Mouse (Mus musculus) forebrain, embryonic 12.5 days (tissue): ENCODE data around the gene Iqcf3. TPM values are rescaled to one million over a fixed set of nuclear protein-coding genes. Genes with fewer than 3 reads are reported as not detected.
"Not testable (repeated sequence)": the region's sequence is repeated elsewhere in the genome, so short reads cannot be mapped to it uniquely, and the experiment has no call there.

Experiments
- ATAC-seq: fragments of 200-750 bp; cut with Nextera tagmentation; 2 replicates; pipeline ENCODE4 v1.8.0; 2017; ENCODE audit warnings: moderate TSS enrichment; ENCODE audit not compliant: low FRiP score
- H3K27ac ChIP-seq: fragments of 300-500 bp; sonication (generic); 2 replicates; pipeline ENCODE4 v1.5.1; 2016; ENCODE audit warnings: mild to moderate bottlenecking
- H3K27me3 ChIP-seq: fragments of 300-500 bp; sonication (generic); 2 replicates; pipeline ENCODE4 v1.6.1; 2016; ENCODE audit warnings: mild to moderate bottlenecking
- H3K36me3 ChIP-seq: fragments of 300-500 bp; sonication (generic); replicated peaks from 2 replicates; pipeline ENCODE4 v1.6.1; 2016; ENCODE audit warnings: mild to moderate bottlenecking
- H3K4me1 ChIP-seq: fragments of 300-500 bp; sonication (generic); 2 replicates; pipeline ENCODE4 v1.6.1; 2016
- H3K4me2 ChIP-seq: fragments of 300-500 bp; sonication (generic); 2 replicates; pipeline ENCODE4 v1.6.1; 2016; ENCODE audit warnings: mild to moderate bottlenecking, moderate library complexity
- H3K4me3 ChIP-seq: fragments of 300-500 bp; sonication (generic); replicated peaks from 2 replicates; pipeline ENCODE4 v1.5.1; 2016; ENCODE audit warnings: mild to moderate bottlenecking
- H3K9ac ChIP-seq: fragments of 300-500 bp; sonication (generic); 2 replicates; pipeline ENCODE4 v1.6.1; 2016; ENCODE audit warnings: mild to moderate bottlenecking
- H3K9me3 ChIP-seq: fragments of 300-500 bp; sonication (generic); 2 replicates; pipeline ENCODE4 v1.6.1; 2016
- WGBS: fragments of 180-500 bp; shearing (Covaris S2); methylation state at CpG from one replicate; pipeline ENCODE4 v1.1.7; 2016; 5-methylcytosine and 5-hydroxymethylcytosine counted together
- polyA plus RNA-seq: library from polyadenylated mRNA; unstranded; fragments of >200 nt; fragmentation: Nextera tagmentation; extraction: Ambion mirVana; gene quantifications from 2 replicates; pipeline ENCODE4 v1.2.1, GENCODE M21; 2016

The Iqcf3 gene
- polyA plus RNA-seq, 1 experiment from 2014 or later: not detected

DNA sequence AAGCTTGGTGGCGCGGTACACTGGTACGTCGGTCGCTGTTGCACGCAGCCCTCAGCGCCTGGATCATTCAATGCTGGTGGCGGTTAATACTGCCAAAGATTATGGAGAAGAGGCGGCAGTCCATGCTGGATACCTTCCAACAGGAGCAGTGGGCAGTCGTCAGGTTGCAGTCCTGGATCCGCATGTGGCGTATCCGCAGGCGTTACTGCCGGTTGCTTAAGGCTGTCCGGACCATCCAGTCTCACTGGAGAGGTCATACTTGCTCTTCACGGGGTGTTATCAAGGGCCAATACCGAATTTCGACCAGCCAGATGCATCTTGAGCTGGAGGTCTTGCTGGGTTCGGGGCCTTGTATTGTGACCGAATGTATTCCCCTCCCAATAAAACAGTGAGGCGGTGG lies 59.6 kb downstream of the Iqcf3 start:
- no peaks in the 10 kb centered on the region for H3K9me3 ChIP-seq
- H3K9ac ChIP-seq: no peak overlapping the region
- H3K36me3 ChIP-seq: no peaks in the 10 kb centered on the region
- no peaks in the 10 kb centered on the region for H3K27me3 ChIP-seq
- 89% methylated on average over 22 of the region's 22 CpGs for WGBS
- ATAC-seq: no peak
- no peak overlapping the region for H3K4me2 ChIP-seq
- H3K4me1 ChIP-seq: no peaks in the 10 kb centered on the region
- no peak overlapping the region for H3K4me3 ChIP-seq
- H3K27ac ChIP-seq: no peak overlapping the region

DNA sequence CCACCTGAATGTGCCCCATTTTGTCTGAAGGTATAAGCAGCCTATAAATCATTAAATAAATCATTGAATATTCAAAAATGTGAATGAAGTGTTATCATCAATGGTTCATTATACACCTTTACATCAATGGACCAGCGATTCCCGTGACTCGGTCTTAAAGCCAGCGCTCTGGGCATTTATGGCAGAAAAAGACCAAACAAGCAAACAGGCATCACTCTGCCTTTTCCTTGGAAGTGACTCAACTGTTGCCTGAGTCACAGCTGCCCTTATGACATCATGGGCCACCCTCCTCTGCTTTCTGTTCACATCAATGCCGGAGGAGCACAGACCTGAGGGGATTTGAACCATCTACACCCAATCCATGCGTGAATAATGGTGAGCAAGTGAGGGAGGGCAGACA lies 61.8 kb downstream of the Iqcf3 start, which contains the start of gene Iqcf1:
TSS of gene Iqcf1 (plus strand) at position 301 of the 400 bp plus-strand sequence.
- Histone ChIP-seq H3K4me1 (no peaks in the 10 kb centered on the region), H3K36me3 (no peaks in the 10 kb centered on the region), H3K27me3 (no peaks in the 10 kb centered on the region), H3K27ac (no peak within 1 kb of the TSS), H3K4me3 (no peak within 1 kb of the TSS), H3K4me2 (no peak within 1 kb of the TSS), H3K9me3 (no peaks in the 10 kb centered on the region), H3K9ac (no peak within 1 kb of the TSS)
- 92% methylated on average over 6 of the region's 6 CpGs for WGBS
- no peak for ATAC-seq

DNA sequence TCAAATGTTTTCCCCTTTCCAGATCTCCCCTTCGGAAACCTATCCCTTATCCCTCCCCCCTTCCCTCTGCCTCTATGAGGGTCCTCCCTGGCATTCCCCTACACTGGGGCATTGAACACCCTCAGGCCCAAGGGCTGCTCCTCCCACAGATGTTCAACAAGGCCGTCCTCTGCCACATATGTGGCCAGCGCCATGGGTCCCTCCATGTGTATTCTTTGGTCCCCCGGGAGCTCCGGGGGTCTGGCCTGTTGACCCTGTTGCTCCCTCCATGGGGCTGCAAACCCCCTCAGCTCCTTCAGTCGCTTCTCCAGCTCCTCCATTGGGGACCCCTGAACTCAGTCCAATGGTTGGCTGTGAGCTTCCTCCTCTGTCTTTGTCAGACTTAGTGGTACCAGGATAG lies 73.8 kb downstream of the Iqcf3 start:
- not testable (repeated sequence) for H3K27ac ChIP-seq, H3K27me3 ChIP-seq, H3K4me2 ChIP-seq, ATAC-seq, H3K9me3 ChIP-seq, H3K4me1 ChIP-seq, H3K9ac ChIP-seq, H3K4me3 ChIP-seq
- H3K36me3 ChIP-seq: peaks cover 36% of the 10 kb centered on the region
- WGBS: 96% methylated on average over 6 of the region's 6 CpGs

DNA sequence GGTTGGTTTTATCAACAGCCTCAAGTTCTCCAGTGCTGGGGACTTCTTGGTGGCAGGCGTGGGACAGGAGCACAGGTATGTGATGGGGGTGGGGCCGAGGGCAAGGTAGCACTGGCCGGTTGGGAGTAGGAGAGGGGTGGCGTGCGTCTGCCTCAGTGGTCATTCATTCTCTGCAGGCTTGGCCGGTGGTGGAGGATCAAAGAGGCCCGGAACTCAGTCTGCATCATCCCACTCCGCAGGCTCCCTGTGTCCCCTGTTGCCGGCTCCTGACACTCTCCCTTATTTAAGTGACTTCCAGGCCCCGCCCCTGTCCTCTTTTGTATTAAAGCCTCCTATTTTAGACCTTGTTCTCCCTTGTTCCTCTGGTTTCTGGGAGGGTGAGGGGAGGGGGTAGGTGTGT lies 76.4 kb downstream of the Iqcf3 start:
- H3K4me2 ChIP-seq: no peak overlapping the region
- peaks cover 58% of the 10 kb centered on the region for H3K36me3 ChIP-seq
- no peak overlapping the region for H3K9ac ChIP-seq
- H3K27ac ChIP-seq: no peak overlapping the region
- no peaks in the 10 kb centered on the region for H3K27me3 ChIP-seq
- WGBS: 82% methylated on average over 10 of the region's 10 CpGs
- no peak overlapping the region for H3K4me3 ChIP-seq
- ATAC-seq: no peak
- no peaks in the 10 kb centered on the region for H3K9me3 ChIP-seq
- no peaks in the 10 kb centered on the region for H3K4me1 ChIP-seq

DNA sequence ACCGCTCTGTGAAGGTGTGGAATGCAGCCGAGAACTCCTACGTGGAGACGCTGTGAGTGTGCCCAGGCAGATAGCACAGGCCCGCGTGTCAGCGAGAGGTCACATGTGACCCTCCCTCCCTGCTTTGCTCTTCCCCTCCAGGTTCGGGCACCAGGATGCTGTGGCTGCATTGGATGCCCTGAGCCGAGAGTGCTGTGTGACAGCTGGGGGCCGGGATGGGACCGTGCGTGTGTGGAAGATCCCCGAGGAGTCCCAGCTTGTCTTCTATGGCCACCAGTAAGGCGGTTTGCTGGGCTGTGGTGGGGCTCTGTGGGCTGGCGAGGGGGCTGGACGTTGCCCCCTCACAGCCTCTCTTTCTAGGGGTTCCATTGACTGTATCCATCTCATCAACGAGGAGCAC lies 77.8 kb downstream of the Iqcf3 start:
- no peak for ATAC-seq
- 95% methylated on average over 17 of the region's 17 CpGs for WGBS
- no peak overlapping the region for H3K27ac ChIP-seq
- no peak overlapping the region for H3K4me2 ChIP-seq
- no peaks in the 10 kb centered on the region for H3K27me3 ChIP-seq
- no peaks in the 10 kb centered on the region for H3K9me3 ChIP-seq
- no peaks in the 10 kb centered on the region for H3K4me1 ChIP-seq
- peaks cover 61% of the 10 kb centered on the region for H3K36me3 ChIP-seq
- H3K9ac ChIP-seq: no peak overlapping the region
- H3K4me3 ChIP-seq: no peak overlapping the region

DNA sequence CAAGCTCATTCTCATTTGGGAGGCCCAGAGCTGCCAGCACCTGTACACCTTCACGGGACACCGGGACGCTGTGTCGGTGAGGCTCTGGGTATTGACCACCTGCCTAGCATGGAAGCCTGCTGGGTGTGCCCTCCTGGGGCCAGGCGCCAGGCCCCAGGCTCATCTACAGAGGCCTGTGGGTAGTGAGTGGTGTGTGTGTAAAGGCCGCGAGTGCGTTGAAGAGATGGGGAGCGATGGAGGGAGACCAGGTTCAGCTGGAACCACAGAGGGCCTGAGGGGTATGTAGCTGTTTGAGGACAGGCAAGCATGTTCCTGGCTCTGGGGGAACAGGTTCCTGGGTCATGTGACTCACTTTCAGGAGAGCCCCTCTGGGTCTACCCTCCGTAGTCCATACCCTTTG lies 78.3 kb downstream of the Iqcf3 start:
- no peak overlapping the region for H3K9ac ChIP-seq
- no peak overlapping the region for H3K4me2 ChIP-seq
- WGBS: 96% methylated on average over 10 of the region's 10 CpGs
- H3K9me3 ChIP-seq: no peaks in the 10 kb centered on the region
- no peak overlapping the region for H3K27ac ChIP-seq
- ATAC-seq: no peak
- no peak overlapping the region for H3K4me3 ChIP-seq
- peaks cover 61% of the 10 kb centered on the region for H3K36me3 ChIP-seq
- no peaks in the 10 kb centered on the region for H3K27me3 ChIP-seq
- H3K4me1 ChIP-seq: peaks cover 2% of the 10 kb centered on the region

DNA sequence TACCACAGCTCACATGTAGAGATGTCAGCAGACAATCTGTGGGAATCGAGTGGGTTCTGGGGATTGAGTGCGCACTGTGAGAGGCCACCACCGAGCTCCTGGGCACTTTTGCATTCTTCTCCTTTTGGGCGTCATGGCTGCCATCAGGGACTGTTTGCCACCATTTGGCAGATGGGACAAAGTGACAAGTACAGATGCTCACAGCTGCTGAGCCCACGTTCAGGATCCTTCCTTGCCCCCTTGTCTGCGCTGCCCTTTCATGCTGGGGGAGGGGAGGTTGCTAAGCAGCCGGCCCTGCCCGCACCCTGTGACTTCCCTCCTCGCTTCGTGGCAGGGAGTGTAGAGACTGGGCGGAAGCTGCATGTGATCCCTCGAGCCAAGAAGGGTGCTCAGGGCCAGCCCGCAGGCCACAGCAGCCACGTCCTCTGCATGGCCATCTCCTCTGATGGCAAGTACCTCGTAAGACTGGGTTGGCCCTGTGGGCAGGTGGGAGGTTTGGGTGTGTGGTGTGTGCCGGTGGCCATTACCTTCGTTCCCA lies 78.8 kb downstream of the Iqcf3 start:
- H3K4me3 ChIP-seq: no peak overlapping the region
- H3K36me3 ChIP-seq: peaks cover 61% of the 10 kb centered on the region
- no peaks in the 10 kb centered on the region for H3K27me3 ChIP-seq
- no peak overlapping the region for H3K4me2 ChIP-seq
- H3K9me3 ChIP-seq: no peaks in the 10 kb centered on the region
- no peak for ATAC-seq
- WGBS: 91% methylated on average over 17 of the region's 17 CpGs
- H3K27ac ChIP-seq: no peak overlapping the region
- peaks cover 7% of the 10 kb centered on the region for H3K4me1 ChIP-seq
- no peak overlapping the region for H3K9ac ChIP-seq

DNA sequence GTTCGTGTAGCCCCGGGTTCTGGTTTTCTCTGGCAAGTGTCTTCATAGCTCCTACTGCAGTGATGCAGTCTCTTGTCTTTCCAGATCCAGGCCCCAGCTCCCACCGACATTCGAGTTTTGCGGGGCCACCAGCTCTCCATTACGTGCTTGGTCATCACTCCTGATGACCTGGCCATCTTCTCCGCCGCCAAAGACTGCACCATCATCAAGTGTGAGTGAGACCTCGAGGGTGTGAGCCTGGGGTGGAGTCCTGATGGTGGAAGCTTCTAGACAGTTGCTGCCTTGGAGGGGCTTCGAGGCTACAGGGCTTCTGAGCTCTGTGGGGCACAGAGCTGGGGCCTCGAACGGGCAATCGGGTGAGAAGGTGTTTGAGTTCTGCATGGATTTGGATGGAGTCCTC lies 79.8 kb downstream of the Iqcf3 start:
- no peaks in the 10 kb centered on the region for H3K9me3 ChIP-seq
- no peak for ATAC-seq
- 94% methylated on average over 13 of the region's 13 CpGs for WGBS
- H3K27me3 ChIP-seq: no peaks in the 10 kb centered on the region
- no peak overlapping the region for H3K9ac ChIP-seq
- H3K4me3 ChIP-seq: no peak overlapping the region
- H3K4me1 ChIP-seq: peaks cover 10% of the 10 kb centered on the region
- no peak overlapping the region for H3K27ac ChIP-seq
- H3K36me3 ChIP-seq: peaks cover 61% of the 10 kb centered on the region
- H3K4me2 ChIP-seq: no peak overlapping the region

DNA sequence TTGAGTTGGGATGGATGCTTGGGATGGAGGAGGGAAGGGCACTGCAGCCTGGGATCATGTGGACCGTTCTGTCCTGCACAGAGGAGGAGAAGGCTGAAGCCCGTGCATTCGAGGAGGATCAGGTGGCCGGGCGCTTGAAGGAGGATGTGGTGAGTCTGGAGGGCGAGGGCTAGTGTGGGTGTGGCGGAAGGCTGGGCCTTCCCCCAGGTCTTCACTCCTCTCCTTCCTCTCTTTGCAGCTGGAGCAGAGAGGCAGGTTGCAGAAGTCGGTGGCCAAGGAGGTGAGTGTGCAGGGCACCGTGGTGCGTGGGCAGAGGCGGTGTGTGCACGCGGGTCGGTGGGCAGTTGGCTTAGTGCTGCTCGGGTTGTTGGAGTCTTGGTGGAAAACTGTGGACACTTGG lies 80.4 kb downstream of the Iqcf3 start:
- Histone ChIP-seq H3K4me1 (peaks cover 16% of the 10 kb centered on the region), H3K36me3 (peaks cover 59% of the 10 kb centered on the region), H3K9ac (no peak overlapping the region), H3K4me2 (no peak overlapping the region), H3K27ac (no peak overlapping the region), H3K4me3 (no peak overlapping the region), H3K9me3 (no peaks in the 10 kb centered on the region), H3K27me3 (no peaks in the 10 kb centered on the region)
- ATAC-seq: no peak
- WGBS: 94% methylated on average over 15 of the region's 15 CpGs

DNA sequence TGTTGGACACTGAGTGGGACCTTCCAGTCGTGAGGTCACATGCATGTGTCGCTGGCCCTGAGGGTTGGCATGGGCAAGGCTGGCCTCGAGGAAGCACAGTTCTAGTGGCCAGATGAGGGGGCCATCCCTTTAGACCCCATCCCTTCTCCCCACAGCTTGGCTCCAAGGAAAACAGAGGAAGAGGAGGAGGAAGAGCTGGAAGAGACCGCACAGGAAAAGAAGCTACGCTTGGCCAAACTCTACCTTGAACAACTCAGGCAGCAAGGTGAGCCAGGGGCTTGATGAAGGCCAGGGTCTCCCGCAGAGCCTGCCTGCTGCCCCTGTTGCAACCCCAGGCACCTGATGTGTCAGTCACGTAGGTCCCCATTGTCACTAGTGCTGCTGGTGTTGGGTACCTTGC lies 80.9 kb downstream of the Iqcf3 start:
- H3K4me3 ChIP-seq: no peak overlapping the region
- peaks cover 54% of the 10 kb centered on the region for H3K36me3 ChIP-seq
- WGBS: 94% methylated on average over 7 of the region's 7 CpGs
- no peak for ATAC-seq
- H3K9me3 ChIP-seq: no peaks in the 10 kb centered on the region
- H3K27me3 ChIP-seq: no peaks in the 10 kb centered on the region
- H3K4me2 ChIP-seq: no peak overlapping the region
- no peak overlapping the region for H3K27ac ChIP-seq
- H3K9ac ChIP-seq: no peak overlapping the region
- peaks cover 17% of the 10 kb centered on the region for H3K4me1 ChIP-seq

DNA sequence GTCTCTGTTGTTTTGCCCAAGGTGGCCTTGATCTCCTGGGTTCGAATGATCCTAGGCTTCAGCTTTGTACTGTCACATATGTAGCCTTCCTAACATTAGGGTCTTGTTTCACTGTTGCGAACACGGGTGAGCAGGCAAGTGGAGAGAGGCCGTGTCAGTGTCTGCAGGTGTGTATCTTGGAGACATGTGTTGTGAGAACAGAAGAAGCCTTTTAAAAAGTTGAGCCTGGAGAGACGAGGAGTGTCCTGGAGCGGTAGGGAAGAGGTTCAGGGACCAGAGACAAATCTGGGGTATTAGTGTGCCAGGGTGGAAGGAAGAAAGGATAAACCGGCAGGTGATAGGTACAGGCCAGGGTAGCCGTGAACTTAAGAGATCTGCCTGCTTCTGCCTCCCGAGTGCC lies 83.3 kb downstream of the Iqcf3 start:
- Histone ChIP-seq H3K27ac (no peak overlapping the region), H3K9me3 (no peaks in the 10 kb centered on the region), H3K4me1 (peaks cover 32% of the 10 kb centered on the region), H3K36me3 (peaks cover 30% of the 10 kb centered on the region), H3K4me3 (peak overlapping the region; percentile 73), H3K27me3 (peaks cover 9% of the 10 kb centered on the region; the same call in 1 of the 2 replicates), H3K4me2 (peak overlapping the region; percentile 98), H3K9ac (peak overlapping the region; percentile 66)
- no peak for ATAC-seq
- 84% methylated on average over 9 of the region's 9 CpGs for WGBS

DNA sequence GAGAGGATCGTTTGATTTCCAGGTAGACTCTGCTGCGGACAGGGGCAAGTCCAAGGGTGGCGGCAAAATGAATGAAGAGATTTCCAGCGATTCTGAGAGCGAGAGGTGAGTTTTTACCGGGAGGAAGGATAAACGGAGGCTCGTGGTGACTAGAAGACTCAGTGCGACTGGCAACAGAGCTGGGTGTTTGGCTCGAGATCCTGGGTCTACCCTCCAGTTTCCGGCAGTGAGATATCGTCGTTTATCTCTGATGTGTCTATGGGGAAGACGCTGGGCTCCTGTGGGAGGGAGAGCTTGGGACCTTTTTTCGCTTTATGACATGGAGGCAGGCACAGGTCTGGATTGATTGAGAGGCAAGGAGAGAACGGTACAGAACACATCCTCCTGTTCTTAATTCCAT lies 83.8 kb downstream of the Iqcf3 start:
- WGBS: 7% methylated on average over 16 of the region's 16 CpGs
- Histone ChIP-seq H3K27ac (no peak overlapping the region), H3K9ac (peak overlapping the region; percentile 66), H3K36me3 (peaks cover 26% of the 10 kb centered on the region), H3K4me3 (peak overlapping the region; percentile 73), H3K4me2 (peak overlapping the region; percentile 98), H3K4me1 (peaks cover 32% of the 10 kb centered on the region), H3K9me3 (no peaks in the 10 kb centered on the region), H3K27me3 (peaks cover 9% of the 10 kb centered on the region; the same call in 1 of the 2 replicates)
- no peak for ATAC-seq

DNA sequence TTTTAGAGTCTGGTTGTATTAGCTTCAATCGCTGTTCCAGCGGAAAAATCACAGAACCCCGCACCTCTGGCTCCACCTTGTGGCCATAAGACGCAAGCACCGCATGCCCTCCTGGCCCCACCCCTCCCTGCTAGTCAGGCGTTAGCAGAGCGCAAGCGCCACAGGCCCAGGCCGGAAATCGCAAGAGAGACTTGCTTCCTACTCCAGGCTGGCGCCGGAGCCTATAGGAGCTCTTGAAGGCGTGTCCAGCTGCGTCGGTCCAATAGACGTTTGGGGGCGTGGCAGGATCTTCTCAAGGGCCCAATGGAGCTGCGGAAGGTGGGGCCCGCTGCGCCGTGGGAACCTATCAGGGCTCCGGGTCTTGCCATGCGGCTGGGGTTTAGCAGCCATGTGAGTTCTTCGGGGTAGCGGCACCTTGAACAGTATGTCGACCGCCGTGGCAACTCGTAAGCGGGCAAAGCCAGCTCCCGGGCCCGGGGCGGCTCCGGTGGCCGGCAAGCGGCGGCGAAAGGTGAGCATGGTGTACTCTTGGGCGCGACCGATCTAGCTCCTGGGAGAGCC lies 84.4 kb downstream of the Iqcf3 start, which contains the start of gene Parp3:
TSS of gene Parp3 (minus strand) at position 26 of the 561 bp plus-strand sequence.
- no peaks in the 10 kb centered on the region for H3K9me3 ChIP-seq
- H3K9ac ChIP-seq: peak within 1 kb of the TSS; percentile 66
- peak within 1 kb of the TSS; percentile 73 for H3K4me3 ChIP-seq
- under 1% methylated on average over 41 of the region's 41 CpGs for WGBS
- H3K27ac ChIP-seq: no peak within 1 kb of the TSS
- H3K36me3 ChIP-seq: peaks cover 21% of the 10 kb centered on the region
- peak; percentile 98 for ATAC-seq
- peaks cover 10% of the 10 kb centered on the region; the same call in 1 of the 2 replicates for H3K27me3 ChIP-seq
- peaks cover 37% of the 10 kb centered on the region for H3K4me1 ChIP-seq
- H3K4me2 ChIP-seq: peak within 1 kb of the TSS; percentile 98
